ENCODE assay signal across 25 mouse cellular contexts in genomic region chr5:85756716-85757115, GRCm38 (mm10).
DNase-seq lines count a peak whose midpoint lies in the region; ATAC-seq and TF ChIP-seq lines count a peak whose summit lies in the region.
"Had no signal": no experiment of that assay in that cellular context is flagged by ENCODE, and none has a peak within 500 bp of the region (broad histone marks: within the 10 kb centered on the region; RNA-seq: fewer than 3 reads in every experiment).

No protein-coding gene starts in this region.

- no peaks in the 10 kb centered on the region for H3K36me3 ChIP-seq in forebrain, embryonic 15.5 days
- no peaks in the 10 kb centered on the region for H3K36me3 ChIP-seq in forebrain, postnatal 0 days (ENCODE audit: insufficient read depth)
- no peaks in the 10 kb centered on the region for H3K36me3 ChIP-seq in midbrain, embryonic 11.5 days (ENCODE audit: control insufficient read depth, insufficient read depth, low read length)
- H3K36me3 ChIP-seq in midbrain, postnatal 0 days (ENCODE audit: insufficient read depth, low read length) = no peaks in the 10 kb centered on the region
- H3K36me3 ChIP-seq: embryonic facial prominence, embryonic 15.5 days; heart, embryonic 12.5 days; limb, embryonic 10.5 days; neural tube, embryonic 15.5 days; stomach, embryonic 15.5 days had no signal

- H3K9ac ChIP-seq in forebrain, embryonic 15.5 days (replicated peaks) = no peak overlapping the region
- no peak overlapping the region for H3K9ac ChIP-seq in forebrain, postnatal 0 days
- H3K9ac ChIP-seq in midbrain, embryonic 11.5 days (ENCODE audit: low read length) = no peak overlapping the region
- no peak overlapping the region for H3K9ac ChIP-seq in midbrain, postnatal 0 days (replicated peaks; ENCODE audit: low read length, poor library complexity, severe bottlenecking)
- H3K9ac ChIP-seq: embryonic facial prominence, embryonic 15.5 days; heart, embryonic 12.5 days; liver, postnatal 0 days; neural tube, embryonic 15.5 days; stomach, embryonic 15.5 days had no signal

- no peak overlapping the region for H3K4me3 ChIP-seq in forebrain, embryonic 15.5 days
- H3K4me3 ChIP-seq in forebrain, postnatal 0 days (ENCODE audit: low read depth, low read length) = no peak overlapping the region
- no peak overlapping the region for H3K4me3 ChIP-seq in midbrain, embryonic 11.5 days (ENCODE audit: low read depth, low read length)
- no peak overlapping the region for H3K4me3 ChIP-seq in midbrain, postnatal 0 days (ENCODE audit: low read depth, low read length)
- H3K4me3 ChIP-seq: embryonic facial prominence, embryonic 15.5 days; heart, embryonic 12.5 days; limb, embryonic 10.5 days; neural tube, embryonic 15.5 days; stomach, embryonic 15.5 days had no signal

- H3K4me2 ChIP-seq in forebrain, embryonic 15.5 days (replicated peaks) = no peak overlapping the region
- no peak overlapping the region for H3K4me2 ChIP-seq in forebrain, postnatal 0 days (ENCODE audit: low read depth)
- H3K4me2 ChIP-seq in midbrain, embryonic 11.5 days = no peak overlapping the region
- H3K4me2 ChIP-seq in midbrain, postnatal 0 days (ENCODE audit: low read depth, low read length, poor library complexity, severe bottlenecking) = no peak overlapping the region
- H3K4me2 ChIP-seq: embryonic facial prominence, embryonic 15.5 days; heart, embryonic 12.5 days; neural tube, embryonic 15.5 days; stomach, embryonic 15.5 days had no signal

- WGBS in forebrain, embryonic 15.5 days = 75% methylated on average over 8 of the region's 8 CpGs
- WGBS in forebrain, postnatal 0 days = 77% methylated on average over 8 of the region's 8 CpGs
- 89% methylated on average over 8 of the region's 8 CpGs for WGBS in midbrain, embryonic 11.5 days
- 80% methylated on average over 8 of the region's 8 CpGs for WGBS in midbrain, postnatal 0 days

- no peaks in the 10 kb centered on the region for H3K27me3 ChIP-seq in forebrain, embryonic 15.5 days
- no peaks in the 10 kb centered on the region for H3K27me3 ChIP-seq in forebrain, postnatal 0 days (ENCODE audit: insufficient read depth, low read length)
- no peaks in the 10 kb centered on the region for H3K27me3 ChIP-seq in midbrain, embryonic 11.5 days (ENCODE audit: control insufficient read depth, insufficient read depth, low read length)
- H3K27me3 ChIP-seq in midbrain, postnatal 0 days (ENCODE audit: insufficient read depth, low read length) = no peaks in the 10 kb centered on the region
- H3K27me3 ChIP-seq: embryonic facial prominence, embryonic 15.5 days; heart, embryonic 12.5 days; neural tube, embryonic 15.5 days; stomach, embryonic 15.5 days had no signal

- H3K27ac ChIP-seq in forebrain, embryonic 15.5 days (replicated peaks) = no peak overlapping the region
- H3K27ac ChIP-seq in forebrain, postnatal 0 days (ENCODE audit: low read depth, low read length) = no peak overlapping the region
- no peak overlapping the region for H3K27ac ChIP-seq in midbrain, embryonic 11.5 days (ENCODE audit: low read depth, low read length)
- no peak overlapping the region for H3K27ac ChIP-seq in midbrain, postnatal 0 days (ENCODE audit: low read depth, low read length)
- H3K27ac ChIP-seq: embryonic facial prominence, embryonic 15.5 days; limb, embryonic 10.5 days; neural tube, embryonic 15.5 days; stomach, embryonic 15.5 days had no signal

- ATAC-seq in cerebellum, adult (ENCODE audit: insufficient number of reproducible peaks, low FRiP score, low TSS enrichment) = 0 out of 2 replicates have a peak, but pooled peaks have one; percentile 26
- ATAC-seq in forebrain, embryonic 15.5 days (replicated peaks) = peak; percentile 35; the same call in 1 of the 2 replicates
- no peak for ATAC-seq in forebrain, postnatal 0 days
- ATAC-seq in midbrain, embryonic 11.5 days (ENCODE audit: low FRiP score) = 0 out of 2 replicates have a peak, but pooled peaks have one; percentile 43
- ATAC-seq in midbrain, postnatal 0 days (ENCODE audit: low FRiP score) = no peak
- ATAC-seq: inflammation-experienced regulatory T-cells, adult 6 months; liver, postnatal 0 days had no signal

- H3K9me3 ChIP-seq in forebrain, embryonic 15.5 days = no peaks in the 10 kb centered on the region
- H3K9me3 ChIP-seq in forebrain, postnatal 0 days (ENCODE audit: low read length) = no peaks in the 10 kb centered on the region
- H3K9me3 ChIP-seq in midbrain, embryonic 11.5 days (ENCODE audit: control insufficient read depth, low read length) = no peaks in the 10 kb centered on the region
- H3K9me3 ChIP-seq in midbrain, postnatal 0 days (ENCODE audit: low read length) = no peaks in the 10 kb centered on the region
- H3K9me3 ChIP-seq: embryonic facial prominence, embryonic 15.5 days; heart, embryonic 12.5 days; limb, embryonic 10.5 days; neural tube, embryonic 15.5 days; stomach, embryonic 15.5 days had no signal

- no peak for TF ChIP-seq CTCF in forebrain, postnatal 0 days (IDR thresholded peaks at IDR 0.05; ENCODE audit: low read depth)
- no peak for TF ChIP-seq CTCF in midbrain, postnatal 0 days (IDR thresholded peaks at IDR 0.05)

- H3K4me1 ChIP-seq in forebrain, embryonic 15.5 days = peaks cover 14% of the 10 kb centered on the region
- H3K4me1 ChIP-seq in forebrain, postnatal 0 days (ENCODE audit: insufficient read depth) = no peaks in the 10 kb centered on the region
- no peaks in the 10 kb centered on the region for H3K4me1 ChIP-seq in midbrain, embryonic 11.5 days (ENCODE audit: control insufficient read depth, insufficient read depth, low read length)
- no peaks in the 10 kb centered on the region for H3K4me1 ChIP-seq in midbrain, postnatal 0 days (ENCODE audit: insufficient read depth, low read length)
- H3K4me1 ChIP-seq: embryonic facial prominence, embryonic 15.5 days; heart, embryonic 12.5 days; limb, embryonic 10.5 days; neural tube, embryonic 15.5 days; stomach, embryonic 15.5 days had no signal

- DNase-seq in cerebellum, adult 8-10 months = no peak
- no peak for DNase-seq in forebrain, postnatal 0 days
- DNase-seq in midbrain, embryonic 11.5 days (ENCODE audit: low spot score, missing footprints) = no peak
- DNase-seq in midbrain, postnatal 0 days (ENCODE audit: low spot score) = no peak
- DNase-seq in spleen, postnatal 14 days (ENCODE audit: low spot score in 2 of 2) = no peak
- DNase-seq: B cell, adult 2 months; gastrocnemius, postnatal 10 days; heart, adult 11 months; heart, postnatal 14 days; kidney, adult 2 months; kidney, postnatal 10 days; liver, postnatal 0 days; lung, postnatal 10 days; midbrain, embryonic 14.5 days; right cerebral cortex, postnatal 25 days; thymus, adult 18-20 months; thymus, postnatal 4 days had no signal

Comparison
In these comparisons a context has a peak if more than half of its experiments do, and no peak if none do; other contexts are left out.
1. ATAC-seq: peak in cerebellum, adult (single experiment), forebrain, embryonic 15.5 days (single experiment) and midbrain, embryonic 11.5 days (single experiment); none in forebrain, postnatal 0 days (single experiment) and midbrain, postnatal 0 days (single experiment).